Mouse (Mus musculus): ENCODE measurements around the gene Slc37a2. TPM values are rescaled to one million over a fixed set of nuclear protein-coding genes. Genes with fewer than 3 reads are reported as not detected.

Slc37a2 gene
- total RNA-seq, 2 experiments from 2014 or later: 0.30 to 0.62 TPM

DNA sequence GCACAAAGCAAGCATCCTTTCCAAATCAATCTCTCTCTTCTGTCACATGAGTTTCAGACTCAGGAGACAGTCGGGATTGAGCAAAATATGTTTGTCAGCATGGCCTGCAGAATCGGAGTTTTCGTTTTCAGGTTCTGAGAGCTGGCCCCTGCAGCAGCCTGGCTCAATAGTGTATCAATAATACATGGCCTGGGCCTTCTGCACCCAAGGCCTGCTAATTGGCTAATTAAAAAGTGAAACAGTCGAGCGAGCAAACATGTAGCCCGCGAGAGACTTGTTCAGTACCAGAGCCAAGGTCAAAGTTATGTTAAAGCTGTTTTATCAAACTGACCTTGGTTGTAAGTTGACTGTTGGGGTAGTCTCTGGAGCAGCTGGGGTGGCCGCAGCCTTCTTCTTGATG, 34.8 kb downstream of the Slc37a2 start:
- no peak for DNase-seq (ENCODE audit: low spot score)

DNA sequence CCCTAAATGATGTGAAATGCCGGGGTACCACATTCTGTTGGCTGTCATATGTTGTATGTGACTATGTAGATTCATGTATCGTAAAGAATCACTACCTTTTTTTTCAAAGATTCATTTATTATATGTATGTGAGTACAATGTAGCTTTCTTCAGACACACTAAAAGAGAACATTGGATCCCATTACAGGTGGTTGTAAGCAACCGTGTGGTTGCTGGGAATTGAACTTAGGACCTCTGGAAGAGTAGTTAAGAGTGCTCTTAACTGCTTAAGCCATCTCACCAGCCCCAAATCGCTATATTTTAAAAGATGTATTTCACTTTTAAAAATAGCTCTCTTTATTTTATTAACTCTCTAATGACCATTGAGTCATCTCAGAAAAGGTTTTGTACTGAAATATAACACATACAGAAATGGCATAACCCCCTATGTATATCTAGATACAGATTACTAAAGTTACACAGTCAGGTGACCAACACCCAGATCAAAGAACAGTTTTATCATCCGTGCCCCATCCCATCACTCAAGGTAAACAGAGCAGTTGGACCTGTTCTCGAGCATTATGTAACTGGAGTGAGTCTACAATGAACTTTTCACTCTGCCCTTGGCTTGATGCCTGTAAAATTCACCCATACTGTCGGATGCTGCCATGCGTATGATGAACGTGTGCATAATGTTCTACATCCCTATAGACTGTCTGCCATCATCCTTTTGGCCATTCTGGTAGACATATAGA, 41.0 kb downstream of the Slc37a2 start:
- no peak for DNase-seq (ENCODE audit: low spot score)

GRCm38 (mm10) chr9:37213060-37213738, 42.3 kb downstream of the Slc37a2 start:
- no peak for DNase-seq (ENCODE audit: low spot score)

DNA sequence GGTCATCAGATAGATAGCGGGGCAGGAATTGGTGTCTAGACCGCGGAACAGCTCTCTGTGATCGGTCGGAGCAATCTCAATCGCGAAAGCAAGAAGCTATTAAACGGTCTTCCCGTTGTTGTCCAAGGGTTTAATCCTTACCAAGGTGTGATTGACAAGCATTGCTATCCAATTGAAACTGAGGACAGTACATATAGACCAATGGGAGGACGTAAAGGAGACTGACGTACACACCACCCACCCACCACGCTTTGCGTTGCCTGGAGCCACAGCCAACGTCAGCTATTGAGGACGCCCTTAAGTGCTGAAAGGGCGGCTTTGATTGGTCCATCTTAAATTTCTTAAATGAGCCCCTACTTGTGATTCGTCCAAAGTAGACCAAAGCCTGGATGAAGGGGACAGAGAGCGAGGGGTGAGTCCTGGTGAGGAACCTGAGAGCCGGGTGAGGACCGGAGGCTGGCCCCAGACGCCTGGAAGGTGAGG, 47.6 kb downstream of the Slc37a2 start, which contains the start of gene Tmem218:
Tmem218 (plus strand) TSS at position 295 of the 483 bp plus-strand sequence.
- peak; percentile 97 for DNase-seq (ENCODE audit: low spot score)

- no peak for DNase-seq (ENCODE audit: low spot score)
These were observed 51.7 kb downstream of the Slc37a2 start for GRCm38 (mm10) chr9:37203884-37204283.

DNA sequence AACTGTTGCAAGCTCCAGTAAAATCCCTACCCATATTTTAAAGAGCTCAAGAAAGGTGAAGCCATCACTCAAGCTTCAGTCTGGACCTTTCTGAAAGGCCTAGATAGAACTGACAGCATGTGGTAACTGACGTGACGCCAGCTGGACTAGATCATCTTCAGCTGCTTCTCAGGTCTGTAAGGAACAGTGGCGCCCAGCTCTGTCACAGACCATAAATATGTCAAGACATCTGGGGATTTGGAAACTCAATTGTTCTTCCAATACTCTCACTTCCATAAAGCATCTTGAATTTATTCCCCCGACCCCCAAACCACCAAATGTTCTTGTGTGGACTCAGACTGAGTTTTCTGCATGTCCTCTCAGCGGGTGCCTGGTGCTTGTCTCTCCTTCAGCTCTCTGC, 55.1 kb downstream of the Slc37a2 start:
- no peak for DNase-seq (ENCODE audit: low spot score)

GRCm38 (mm10) chr9:37197067-37197466, 58.5 kb downstream of the Slc37a2 start:
- no peak for DNase-seq (ENCODE audit: low spot score)

DNA sequence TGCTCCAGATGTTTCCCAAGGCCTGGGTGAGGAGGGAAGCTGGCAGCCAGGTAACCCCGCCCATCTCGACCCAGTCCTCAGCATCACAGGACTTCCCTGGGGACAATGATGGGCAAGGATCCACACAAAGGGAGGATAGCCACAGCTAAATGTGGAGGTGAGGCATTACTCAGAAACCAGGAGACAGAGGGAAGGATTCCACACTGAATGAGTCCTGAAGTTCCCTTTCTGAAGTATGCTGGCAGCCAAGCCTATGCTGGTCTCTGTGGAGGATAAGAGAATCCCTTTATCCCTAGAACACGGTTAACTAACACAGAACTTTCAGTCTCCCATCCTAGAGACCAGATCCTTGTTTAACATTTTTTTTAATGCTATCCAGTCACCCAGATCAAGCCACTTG, 67.5 kb downstream of the Slc37a2 start:
- DNase-seq (ENCODE audit: low spot score): no peak

DNA sequence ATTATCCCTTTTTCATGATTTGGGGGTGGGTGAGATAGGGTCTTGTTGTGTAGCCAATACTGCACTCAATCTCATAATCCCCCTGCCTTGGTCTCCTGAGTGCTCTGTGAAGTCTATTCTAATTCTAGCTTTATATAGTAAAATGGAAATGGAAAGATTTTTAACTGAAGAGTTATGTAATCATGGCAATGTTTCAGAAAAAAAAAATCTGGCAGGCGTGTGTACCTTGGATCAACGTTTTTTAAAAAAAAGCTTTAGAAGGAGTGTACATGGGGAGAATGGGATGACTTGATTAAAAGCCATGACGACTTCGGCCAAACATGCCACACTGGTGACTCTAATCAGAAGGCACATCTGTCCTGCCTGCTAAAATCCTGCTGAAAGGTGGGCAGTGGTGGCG, 68.1 kb downstream of the Slc37a2 start:
- no peak for DNase-seq (ENCODE audit: low spot score)

GRCm38 (mm10) chr9:37183176-37183575, 72.4 kb downstream of the Slc37a2 start:
- DNase-seq (ENCODE audit: low spot score): no peak

GRCm38 (mm10) chr9:37181596-37181995, 73.9 kb downstream of the Slc37a2 start:
- DNase-seq (ENCODE audit: low spot score): no peak

- DNase-seq (ENCODE audit: low spot score): no peak
These were observed 75.9 kb downstream of the Slc37a2 start for GRCm38 (mm10) chr9:37179596-37179995.

DNA sequence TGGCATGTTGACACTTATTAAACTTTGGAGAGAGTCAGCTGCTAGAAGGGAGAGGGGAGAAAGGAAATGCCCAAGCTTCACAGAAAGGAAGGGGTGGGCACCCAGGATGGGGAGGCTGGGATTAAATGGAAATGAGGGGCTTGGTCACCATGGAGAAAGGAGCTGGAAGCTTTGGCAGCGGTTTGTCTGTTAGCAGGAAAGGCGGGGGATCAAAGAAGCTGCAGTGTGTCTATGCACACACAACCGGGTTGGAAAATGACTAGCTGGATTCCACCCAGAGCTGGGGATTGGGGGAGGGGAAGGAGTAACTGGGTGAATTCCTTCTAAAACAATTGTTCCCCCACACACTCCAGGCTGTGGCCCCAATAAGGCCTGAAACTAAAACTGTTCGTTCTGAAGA, 76.6 kb downstream of the Slc37a2 start:
- DNase-seq (ENCODE audit: low spot score): no peak

Other genes with a start within 250 kb of the Slc37a2 start
- gene Pknox2, start 108.3 kb downstream of the Slc37a2 start, total RNA-seq (2021): 10 to 100 TPM; 39.5 to 42.9 TPM
- 1 to 10 TPM; 2.6 to 3.1 TPM for gene Tmem218, start 47.5 kb downstream of the Slc37a2 start, total RNA-seq (2021)
- 1 to 10 TPM; 1.5 TPM for gene Ccdc15, start 92.7 kb upstream of the Slc37a2 start, total RNA-seq (2021)
- gene Hepacam, start 111.6 kb upstream of the Slc37a2 start, total RNA-seq (2021): under 1 TPM; 0.11 to 0.17 TPM
- gene Robo4, start 146.2 kb upstream of the Slc37a2 start, total RNA-seq (2021): 10 to 100 TPM in 1 of 2 experiments, 1 to 10 TPM in 1; 6.4 to 10.1 TPM
- gene Robo3, start 177.5 kb upstream of the Slc37a2 start, total RNA-seq (2021): not detected
- 1 to 10 TPM; 3.2 to 5.5 TPM for gene Msantd2, start 233.6 kb upstream of the Slc37a2 start, total RNA-seq (2021)